Mouse (Mus musculus) hindbrain, embryonic 15.5 days (tissue): Measurements from ENCODE around the gene Ccnd3. TPM values are rescaled to one million over a fixed set of nuclear protein-coding genes. Genes with fewer than 3 reads are reported as not detected.

Experiments
- ATAC-seq: fragments of 200-750 bp; cut with Nextera tagmentation; 2 replicates; pipeline ENCODE4 v1.8.0; 2017; ENCODE audit warnings: low read depth, moderate number of reproducible peaks, moderate TSS enrichment; ENCODE audit not compliant: low FRiP score
- H3K27ac ChIP-seq: fragments of 300-500 bp; sonication (generic); replicated peaks from 2 replicates; pipeline ENCODE4 v1.5.1; 2015; ENCODE audit warnings: mild to moderate bottlenecking, inconsistent platforms
- H3K27me3 ChIP-seq: fragments of 300-500 bp; sonication (generic); 2 replicates; pipeline ENCODE4 v1.6.1; 2015; ENCODE audit warnings: control low read depth, inconsistent platforms
- H3K36me3 ChIP-seq: fragments of 300-500 bp; sonication (generic); 2 replicates; pipeline ENCODE4 v1.6.1; 2015; ENCODE audit warnings: control low read depth, inconsistent platforms
- H3K4me1 ChIP-seq: fragments of 300-500 bp; sonication (generic); replicated peaks from 2 replicates; pipeline ENCODE4 v1.6.1; 2015; ENCODE audit warnings: control low read depth, inconsistent platforms
- H3K4me2 ChIP-seq: fragments of 300-500 bp; sonication (generic); 2 replicates; pipeline ENCODE4 v1.6.1; 2015; ENCODE audit warnings: moderate library complexity, mild to moderate bottlenecking, inconsistent platforms
- H3K4me3 ChIP-seq: fragments of 300-500 bp; sonication (generic); 2 replicates; pipeline ENCODE4 v1.5.1; 2015; ENCODE audit warnings: mild to moderate bottlenecking, inconsistent platforms
- H3K9ac ChIP-seq: fragments of 300-500 bp; sonication (generic); 2 replicates; pipeline ENCODE4 v1.6.1; 2015; ENCODE audit warnings: inconsistent platforms
- H3K9me3 ChIP-seq: fragments of 300-500 bp; sonication (generic); 2 replicates; pipeline ENCODE4 v1.6.1; 2016; ENCODE audit warnings: control low read depth, inconsistent platforms
- WGBS: fragments of 180-500 bp; shearing (Covaris S2); methylation state at CpG from one replicate; pipeline ENCODE4 v1.1.7; 2015; 5-methylcytosine and 5-hydroxymethylcytosine counted together
- polyA plus RNA-seq: library from polyadenylated mRNA; unstranded; fragments of >200 nt; fragmentation: Nextera tagmentation; extraction: Ambion mirVana; gene quantifications from 2 replicates; pipeline ENCODE4 v1.2.1, GENCODE M21; 2015

The Ccnd3 gene
- 88.8 and 91.0 TPM in 2 replicates for polyA plus RNA-seq

GRCm38 (mm10) chr17:47504941-47505346, at the start of gene Ccnd3:
Gene Ccnd3 (plus strand): TSS chr17:47505051.
- WGBS: 2% methylated on average over 22 of the region's 22 CpGs
- Histone ChIP-seq H3K27me3 (no peaks in the 10 kb centered on the region), H3K9me3 (no peaks in the 10 kb centered on the region), H3K4me3 (peak within 1 kb of the TSS; percentile 35), H3K36me3 (no peaks in the 10 kb centered on the region), H3K4me1 (peaks cover 22% of the 10 kb centered on the region), H3K9ac (peak within 1 kb of the TSS; percentile 27; the same call in 1 of the 2 replicates), H3K4me2 (peak within 1 kb of the TSS; percentile 74), H3K27ac (no peak within 1 kb of the TSS)
- no peak for ATAC-seq

DNA sequence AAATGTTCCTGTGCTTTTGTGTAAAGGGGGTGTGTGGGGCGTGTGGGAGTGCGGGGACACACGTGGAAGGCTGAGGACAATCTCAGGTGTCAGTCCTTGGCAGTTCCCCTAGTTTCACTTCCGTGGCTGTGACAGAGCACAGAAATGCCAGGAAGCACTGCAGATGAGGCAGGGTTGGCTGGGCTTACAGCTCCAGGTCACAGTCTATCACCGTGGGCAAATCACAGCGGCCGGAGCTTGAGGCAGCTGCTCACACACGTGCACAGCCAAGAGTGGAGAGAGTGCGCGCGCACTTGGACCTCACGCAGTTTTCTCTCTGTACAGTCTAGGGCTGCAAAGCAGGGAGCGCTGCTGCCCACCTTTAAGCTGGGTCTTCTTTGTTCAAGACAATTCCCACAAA, 46.5 kb upstream of the Ccnd3 start:
- no peaks in the 10 kb centered on the region for H3K36me3 ChIP-seq
- H3K4me2 ChIP-seq: no peak overlapping the region
- H3K4me3 ChIP-seq: no peak overlapping the region
- no peaks in the 10 kb centered on the region for H3K4me1 ChIP-seq
- H3K27ac ChIP-seq: no peak overlapping the region
- no peaks in the 10 kb centered on the region for H3K9me3 ChIP-seq
- no peak overlapping the region for H3K9ac ChIP-seq
- WGBS: 79% methylated on average over 13 of the region's 13 CpGs
- no peaks in the 10 kb centered on the region for H3K27me3 ChIP-seq
- ATAC-seq: no peak

- Histone ChIP-seq H3K27me3 (no peaks in the 10 kb centered on the region), H3K4me2 (no peak overlapping the region), H3K4me1 (no peaks in the 10 kb centered on the region)
These were observed 45.9 kb upstream of the Ccnd3 start for GRCm38 (mm10) chr17:47458936-47459335.

GRCm38 (mm10) chr17:47459341-47459919, 45.4 kb upstream of the Ccnd3 start:
- WGBS: 86% methylated on average over 3 of the region's 3 CpGs
- Histone ChIP-seq H3K4me1 (no peaks in the 10 kb centered on the region), H3K27me3 (no peaks in the 10 kb centered on the region), H3K4me2 (no peak overlapping the region), H3K4me3 (no peak overlapping the region), H3K36me3 (no peaks in the 10 kb centered on the region), H3K27ac (no peak overlapping the region), H3K9ac (no peak overlapping the region), H3K9me3 (no peaks in the 10 kb centered on the region)
- ATAC-seq: no peak

More at GRCm38 (mm10) chr17:47458936-47459335, 45.9 kb upstream of the Ccnd3 start:
- no peak for ATAC-seq
- H3K9ac ChIP-seq: no peak overlapping the region
- H3K36me3 ChIP-seq: no peaks in the 10 kb centered on the region
- 95% methylated on average over 2 of the region's 2 CpGs for WGBS
- H3K9me3 ChIP-seq: no peaks in the 10 kb centered on the region
- no peak overlapping the region for H3K4me3 ChIP-seq
- H3K27ac ChIP-seq: no peak overlapping the region

DNA sequence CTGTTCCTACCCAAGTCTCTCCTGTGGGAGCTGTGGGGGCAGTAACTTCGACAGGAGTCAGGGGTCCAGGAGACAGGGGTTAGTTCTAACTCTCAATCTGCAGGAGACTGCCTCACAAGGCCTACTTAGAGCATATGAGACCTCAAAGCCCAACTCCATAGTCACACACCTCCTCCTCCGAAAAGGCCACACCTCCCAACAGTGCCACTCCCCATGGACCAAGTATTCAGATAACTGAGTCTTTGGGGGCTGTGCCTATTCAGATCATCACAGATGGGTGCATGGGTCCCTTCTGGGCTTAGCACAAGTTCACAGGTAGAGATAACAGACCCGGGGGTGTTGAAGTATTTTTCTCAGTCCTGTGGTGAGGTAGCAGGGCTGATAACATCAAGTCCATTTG, 43.2 kb upstream of the Ccnd3 start:
- peaks cover under 1% of the 10 kb centered on the region; the same call in 1 of the 2 replicates for H3K27me3 ChIP-seq
- no peak for ATAC-seq
- no peaks in the 10 kb centered on the region for H3K9me3 ChIP-seq
- no peak overlapping the region for H3K9ac ChIP-seq
- no peak overlapping the region for H3K4me3 ChIP-seq
- H3K27ac ChIP-seq: no peak overlapping the region
- 80% methylated on average over 3 of the region's 3 CpGs for WGBS
- no peak overlapping the region for H3K4me2 ChIP-seq
- no peaks in the 10 kb centered on the region for H3K4me1 ChIP-seq
- no peaks in the 10 kb centered on the region for H3K36me3 ChIP-seq

- Histone ChIP-seq H3K27ac (no peak overlapping the region), H3K4me3 (no peak overlapping the region), H3K9ac (no peak overlapping the region), H3K9me3 (no peaks in the 10 kb centered on the region), H3K36me3 (no peaks in the 10 kb centered on the region), H3K4me1 (no peaks in the 10 kb centered on the region), H3K27me3 (peaks cover 6% of the 10 kb centered on the region), H3K4me2 (no peak overlapping the region)
- ATAC-seq: no peak
- 83% methylated on average over 7 of the region's 7 CpGs for WGBS
These were observed 42.6 kb upstream of the Ccnd3 start for GRCm38 (mm10) chr17:47462209-47462608.

GRCm38 (mm10) chr17:47462728-47463388, 42.0 kb upstream of the Ccnd3 start:
- ATAC-seq: no peak
- no peaks in the 10 kb centered on the region for H3K36me3 ChIP-seq
- no peak overlapping the region for H3K9ac ChIP-seq
- no peak overlapping the region for H3K4me2 ChIP-seq
- H3K9me3 ChIP-seq: no peaks in the 10 kb centered on the region
- no peak overlapping the region for H3K4me3 ChIP-seq
- H3K4me1 ChIP-seq: no peaks in the 10 kb centered on the region
- H3K27ac ChIP-seq: no peak overlapping the region
- peaks cover 13% of the 10 kb centered on the region for H3K27me3 ChIP-seq
- 58% methylated on average over 9 of the region's 9 CpGs for WGBS

GRCm38 (mm10) chr17:47464248-47464965, 40.4 kb upstream of the Ccnd3 start:
- Histone ChIP-seq H3K36me3 (no peaks in the 10 kb centered on the region), H3K9me3 (no peaks in the 10 kb centered on the region), H3K9ac (no peak overlapping the region), H3K4me1 (no peaks in the 10 kb centered on the region), H3K4me2 (no peak overlapping the region), H3K27me3 (peaks cover 26% of the 10 kb centered on the region), H3K27ac (no peak overlapping the region), H3K4me3 (no peak overlapping the region)
- ATAC-seq: no peak
- WGBS: 45% methylated on average over 12 of the region's 12 CpGs

DNA sequence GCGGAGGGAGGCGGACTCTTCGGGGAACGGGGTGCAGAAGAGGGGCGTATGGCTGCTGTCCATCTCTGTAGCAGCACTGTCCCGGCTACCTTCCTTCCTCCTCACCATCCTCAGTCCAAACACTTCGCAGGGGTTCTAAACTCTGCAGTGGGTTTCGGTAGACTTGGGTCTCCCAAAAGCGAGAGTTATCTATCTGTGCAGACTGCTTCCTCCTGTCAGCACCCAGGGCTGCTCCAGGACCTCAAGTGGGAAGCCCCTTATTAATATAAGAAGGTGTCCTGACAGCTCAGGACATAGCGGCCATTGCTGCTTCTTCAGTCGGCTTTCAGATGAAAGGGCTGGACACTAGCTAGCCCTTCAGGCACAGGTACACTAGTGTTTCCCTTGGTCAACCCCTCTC, 39.8 kb upstream of the Ccnd3 start:
- H3K36me3 ChIP-seq: no peaks in the 10 kb centered on the region
- no peaks in the 10 kb centered on the region for H3K9me3 ChIP-seq
- H3K4me3 ChIP-seq: no peak overlapping the region
- H3K9ac ChIP-seq: no peak overlapping the region
- H3K4me1 ChIP-seq: no peaks in the 10 kb centered on the region
- no peak overlapping the region for H3K4me2 ChIP-seq
- H3K27ac ChIP-seq: no peak overlapping the region
- no peak for ATAC-seq
- 81% methylated on average over 11 of the region's 11 CpGs for WGBS
- H3K27me3 ChIP-seq: peaks cover 26% of the 10 kb centered on the region

DNA sequence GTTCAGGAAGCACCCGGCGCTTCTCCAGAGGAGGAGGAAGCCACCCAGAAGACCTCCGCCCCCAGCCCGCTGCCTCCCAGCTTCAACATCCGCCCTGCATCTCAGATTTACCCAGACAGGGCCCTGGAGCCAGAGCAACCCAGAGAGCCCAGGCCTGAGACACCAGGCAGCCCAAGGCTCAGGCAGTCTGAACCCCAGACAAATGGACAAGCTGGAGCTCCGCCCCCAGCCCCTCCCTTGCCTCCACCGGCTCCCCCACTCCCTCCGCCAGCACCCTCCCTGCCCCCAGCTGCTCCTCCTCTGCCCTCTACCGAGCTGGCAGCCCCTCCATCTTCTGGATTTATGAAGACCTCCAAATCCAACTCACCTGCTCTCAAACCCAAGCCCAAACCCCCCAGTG, 38.6 kb upstream of the Ccnd3 start:
- Histone ChIP-seq H3K36me3 (no peaks in the 10 kb centered on the region), H3K9me3 (no peaks in the 10 kb centered on the region), H3K4me2 (no peak overlapping the region), H3K4me1 (no peaks in the 10 kb centered on the region), H3K27me3 (peaks cover 26% of the 10 kb centered on the region), H3K27ac (no peak overlapping the region), H3K4me3 (no peak overlapping the region), H3K9ac (no peak overlapping the region)
- no peak for ATAC-seq
- 36% methylated on average over 9 of the region's 9 CpGs for WGBS

DNA sequence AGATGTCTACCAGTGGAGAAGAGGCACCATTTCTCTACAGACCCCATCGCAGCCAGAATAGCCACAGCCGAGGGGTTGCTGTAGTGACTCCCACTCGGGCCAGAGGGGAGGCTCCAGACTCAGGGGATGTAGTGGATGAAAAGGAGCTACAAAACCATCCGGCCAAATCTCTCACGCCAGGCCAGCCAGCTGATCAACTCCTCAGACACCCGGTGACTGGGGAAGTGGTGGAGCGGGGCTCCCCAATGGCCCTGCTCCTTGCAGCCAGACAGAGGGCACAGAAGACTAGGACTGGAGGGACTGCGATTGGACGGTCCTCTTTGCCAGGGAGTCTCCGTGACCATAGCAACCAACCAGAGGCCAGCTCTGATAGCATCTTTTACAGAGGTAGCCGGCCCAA, 37.2 kb upstream of the Ccnd3 start:
- peaks cover 26% of the 10 kb centered on the region for H3K27me3 ChIP-seq
- 53% methylated on average over 11 of the region's 11 CpGs for WGBS
- no peak overlapping the region for H3K4me3 ChIP-seq
- H3K4me1 ChIP-seq: no peaks in the 10 kb centered on the region
- H3K4me2 ChIP-seq: no peak overlapping the region
- H3K9ac ChIP-seq: no peak overlapping the region
- no peaks in the 10 kb centered on the region for H3K9me3 ChIP-seq
- no peak overlapping the region for H3K27ac ChIP-seq
- ATAC-seq: no peak
- H3K36me3 ChIP-seq: no peaks in the 10 kb centered on the region

GRCm38 (mm10) chr17:47468063-47468462, 36.8 kb upstream of the Ccnd3 start:
- 16% methylated on average over 14 of the region's 14 CpGs for WGBS
- ATAC-seq: no peak

More at GRCm38 (mm10) chr17:47468063-47468462, 36.8 kb upstream of the Ccnd3 start:
- Histone ChIP-seq H3K9me3 (no peaks in the 10 kb centered on the region), H3K4me3 (peak overlapping the region; percentile 12; the same call in 1 of the 2 replicates), H3K27me3 (peaks cover 26% of the 10 kb centered on the region), H3K9ac (no peak overlapping the region), H3K27ac (no peak overlapping the region), H3K4me2 (peak overlapping the region; percentile 19; the same call in 1 of the 2 replicates), H3K36me3 (no peaks in the 10 kb centered on the region), H3K4me1 (no peaks in the 10 kb centered on the region)
